Mouse (Mus musculus) megakaryocyte-erythroid progenitor cell, adult 5-6 weeks (primary cell): ENCODE measurements around the gene Cox8a. TPM values are rescaled to one million over a fixed set of nuclear protein-coding genes. Genes with fewer than 3 reads are reported as not detected.

Experiments
- ATAC-seq: replicated peaks from 2 replicates; pipeline ENCODE4 v1.8.0; 2016; ENCODE audit warnings: mild to moderate bottlenecking, inconsistent platforms; ENCODE audit not compliant: severe bottlenecking, poor library complexity, low FRiP score, low TSS enrichment
- total RNA-seq, 2 experiments: library from RNA; stranded (forward) in 1 of 2; stranded (reverse) in 1 of 2; fragments of 200-1000, 215-1000 nt in 1 of 2; fragments of >200 nt in 1 of 2; fragmentation: Nextera tagmentation in 1 of 2; gene quantifications; 2 replicates each; pipeline ENCODE4 v1.2.3; 2014 to 2017

Cox8a gene
- total RNA-seq (2014; fragmentation: Nextera tagmentation) (777 and 822 TPM in 2 replicates), total RNA-seq (2017) (576 and 680 TPM in 2 replicates)

- peak; percentile 99 for ATAC-seq
These were observed at the start of gene Cox8a for GRCm38 (mm10) chr19:7217162-7217925. Gene Cox8a, minus strand, starts transcription at chr19:7217616.

- no peak for ATAC-seq
These were observed 49.0 kb upstream of the Cox8a start for GRCm38 (mm10) chr19:7266421-7266831.

- ATAC-seq, result no peak
These were observed 48.2 kb upstream of the Cox8a start for GRCm38 (mm10) chr19:7265478-7266191.

GRCm38 (mm10) chr19:7264766-7265331 lies 47.4 kb upstream of the Cox8a start:
- no peak for ATAC-seq

GRCm38 (mm10) chr19:7264088-7264765 lies 46.8 kb upstream of the Cox8a start:
- 0 out of 2 replicates have a peak, but pooled peaks have one; percentile 41 for ATAC-seq

GRCm38 (mm10) chr19:7262592-7262991 lies 45.2 kb upstream of the Cox8a start:
- ATAC-seq, result no peak

GRCm38 (mm10) chr19:7261964-7262363 lies 44.5 kb upstream of the Cox8a start:
- ATAC-seq, result no peak

- ATAC-seq, result no peak
These were observed 44.1 kb upstream of the Cox8a start for GRCm38 (mm10) chr19:7261476-7261875.

GRCm38 (mm10) chr19:7257881-7258280 lies 40.5 kb upstream of the Cox8a start:
- no peak for ATAC-seq

GRCm38 (mm10) chr19:7246021-7246420 lies 28.6 kb upstream of the Cox8a start:
- ATAC-seq, result peak; percentile 61

GRCm38 (mm10) chr19:7240782-7241690 lies 23.6 kb upstream of the Cox8a start, which contains the start of gene Naa40:
Gene Naa40, minus strand, starts transcription at chr19:7241183.
- peak; percentile 82 for ATAC-seq

- no peak for ATAC-seq
These were observed 22.9 kb upstream of the Cox8a start for GRCm38 (mm10) chr19:7240291-7240690.

GRCm38 (mm10) chr19:7239574-7239973 lies 22.2 kb upstream of the Cox8a start:
- ATAC-seq, result no peak

- ATAC-seq, result no peak
These were observed 19.3 kb upstream of the Cox8a start for GRCm38 (mm10) chr19:7236742-7237141.

- ATAC-seq, result no peak
These were observed 18.6 kb upstream of the Cox8a start for GRCm38 (mm10) chr19:7236011-7236410.

GRCm38 (mm10) chr19:7235461-7235860 lies 18.0 kb upstream of the Cox8a start:
- no peak for ATAC-seq

- peak; percentile 91 for ATAC-seq
These were observed 17.3 kb upstream of the Cox8a start for GRCm38 (mm10) chr19:7234537-7235221.

- no peak for ATAC-seq
These were observed 9.1 kb upstream of the Cox8a start for GRCm38 (mm10) chr19:7226511-7226914.
